Mouse (Mus musculus) cerebral cortex, adult 2 months (tissue): ENCODE measurements around the gene Tpbpa.

ENCODE experiments used
- WGBS: fragments of 180-500 bp; shearing (Covaris S2); methylation state at CpG from one replicate; pipeline ENCODE4 v1.1.7; 2018; 5-methylcytosine and 5-hydroxymethylcytosine counted together

Tpbpa gene

DNA sequence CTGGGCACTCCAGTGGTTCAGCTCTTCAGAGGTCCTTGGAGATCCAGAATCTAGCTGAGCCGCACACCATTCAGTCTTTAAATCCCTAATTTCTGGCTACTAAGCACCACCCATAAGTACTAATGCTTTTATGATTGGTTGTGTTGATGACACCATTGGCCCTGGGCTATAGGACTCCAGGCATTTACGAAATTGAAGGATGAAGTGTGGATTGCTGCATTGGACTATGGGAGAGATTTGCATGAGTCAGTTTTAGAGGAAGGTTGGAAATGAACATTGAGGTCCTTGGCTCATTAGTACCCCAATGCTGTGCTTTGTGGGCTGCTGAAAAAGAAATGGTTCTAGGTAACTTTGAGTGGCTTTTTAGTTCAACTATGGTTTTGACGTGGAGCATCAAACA is at the start of gene Tpbpa:
TSS of gene Tpbpa (minus strand) at position 101 of the 400 bp plus-strand sequence.
- 77% methylated on average over 3 of the region's 3 CpGs for WGBS

DNA sequence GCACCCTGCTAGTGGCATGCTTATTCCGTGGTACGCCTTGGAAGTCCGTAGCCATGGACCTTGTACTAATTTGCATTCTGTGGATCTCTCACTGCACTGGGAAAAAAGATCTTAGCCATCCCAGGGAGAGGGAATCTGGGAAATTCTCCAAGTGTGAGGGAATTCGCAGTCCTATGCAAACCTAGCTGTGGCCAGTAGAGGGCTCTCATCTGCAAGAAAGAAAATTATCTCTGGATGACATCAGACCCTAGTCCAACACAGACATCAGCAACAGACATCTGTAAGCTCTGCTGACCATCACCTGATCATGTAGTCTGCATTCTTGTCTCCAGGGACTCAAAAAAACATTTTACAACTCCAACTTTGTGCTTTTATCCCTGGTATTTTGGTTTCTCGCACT is 45.1 kb upstream of the Tpbpa start:
- whole genome bisulfite sequencing, result 84% methylated on average over 4 of the region's 5 CpGs

DNA sequence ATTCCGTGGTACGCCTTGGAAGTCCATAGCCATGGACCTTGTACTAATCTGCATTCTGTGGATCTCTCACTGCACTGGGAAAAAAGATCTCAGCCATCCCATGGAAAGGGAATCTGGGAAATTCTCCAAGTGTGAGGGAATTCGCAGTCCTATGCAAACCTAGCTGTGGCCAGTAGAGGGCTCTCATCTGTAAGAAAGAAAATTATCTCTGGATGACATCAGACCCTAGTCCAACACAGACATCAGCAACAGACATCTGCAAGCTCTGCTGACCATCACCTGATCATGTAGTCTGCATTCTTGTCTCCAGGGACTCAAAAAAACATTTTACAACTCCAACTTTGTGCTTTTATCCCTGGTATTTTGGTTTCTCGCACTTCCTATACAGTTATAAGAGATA is 30.5 kb upstream of the Tpbpa start:
- 77% methylated on average over 4 of the region's 4 CpGs for WGBS

DNA sequence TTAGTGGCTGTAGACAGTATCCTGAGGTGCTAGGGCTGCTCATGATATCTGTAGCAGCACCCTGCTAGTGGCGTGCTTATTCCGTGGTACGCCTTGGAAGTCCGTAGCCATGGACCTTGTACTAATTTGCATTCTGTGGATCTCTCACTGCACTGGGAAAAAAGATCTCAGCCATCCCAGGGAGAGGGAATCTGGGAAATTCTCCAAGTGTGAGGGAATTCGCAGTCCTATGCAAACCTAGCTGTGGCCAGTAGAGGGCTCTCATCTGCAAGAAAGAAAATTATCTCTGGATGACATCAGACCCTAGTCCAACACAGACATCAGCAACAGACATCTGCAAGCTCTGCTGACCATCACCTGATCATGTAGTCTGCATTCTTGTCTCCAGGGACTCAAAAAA is 22.2 kb upstream of the Tpbpa start:
- 30% methylated on average over 5 of the region's 5 CpGs for WGBS

DNA sequence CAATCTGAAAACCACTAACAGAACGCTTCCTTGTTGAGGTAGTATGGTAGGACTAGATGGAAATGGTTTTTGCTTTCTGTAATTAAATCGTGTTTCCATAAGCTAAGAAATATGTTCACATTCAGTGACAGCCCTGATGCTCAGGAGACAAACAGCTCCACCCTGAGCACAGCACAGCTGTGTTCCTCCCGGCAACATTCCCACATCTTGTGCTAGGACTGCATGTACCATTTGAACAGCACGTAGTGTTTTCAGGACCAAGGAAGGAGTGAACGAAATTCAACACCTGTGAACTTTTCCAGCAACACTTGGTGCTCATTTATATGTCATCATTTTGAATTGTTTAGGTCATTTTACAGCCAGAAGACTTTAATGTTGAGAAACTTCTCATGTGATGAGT is 19.9 kb upstream of the Tpbpa start:
- 71% methylated on average over 5 of the region's 5 CpGs for WGBS

DNA sequence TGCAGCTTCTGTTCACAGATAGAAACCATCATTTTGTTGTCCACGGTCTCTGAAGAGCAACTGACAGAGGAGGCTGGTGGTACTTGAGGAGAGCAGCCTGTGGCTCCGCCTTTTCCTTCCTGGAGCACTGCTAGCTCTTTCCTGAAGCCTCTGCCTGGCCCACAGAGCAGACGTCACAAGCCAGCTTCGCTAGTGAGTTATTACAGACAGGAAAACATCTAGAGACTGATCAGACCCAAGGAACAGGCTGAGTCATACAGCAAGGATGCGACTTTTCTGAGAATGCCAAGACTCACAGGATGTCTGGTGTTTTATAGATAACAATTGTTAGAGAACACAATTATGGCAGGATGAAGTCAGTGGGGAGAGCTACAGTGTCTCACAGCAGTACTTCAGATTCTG is 5.3 kb downstream of the Tpbpa start, which contains the start of the genes Gm49391 and Ctla2a:
TSS of gene Gm49391 (minus strand) at position 72 of the 402 bp plus-strand sequence.
TSS of gene Ctla2a (minus strand) at position 126 of the 402 bp plus-strand sequence.
- 56% methylated on average over 5 of the region's 5 CpGs for WGBS

DNA sequence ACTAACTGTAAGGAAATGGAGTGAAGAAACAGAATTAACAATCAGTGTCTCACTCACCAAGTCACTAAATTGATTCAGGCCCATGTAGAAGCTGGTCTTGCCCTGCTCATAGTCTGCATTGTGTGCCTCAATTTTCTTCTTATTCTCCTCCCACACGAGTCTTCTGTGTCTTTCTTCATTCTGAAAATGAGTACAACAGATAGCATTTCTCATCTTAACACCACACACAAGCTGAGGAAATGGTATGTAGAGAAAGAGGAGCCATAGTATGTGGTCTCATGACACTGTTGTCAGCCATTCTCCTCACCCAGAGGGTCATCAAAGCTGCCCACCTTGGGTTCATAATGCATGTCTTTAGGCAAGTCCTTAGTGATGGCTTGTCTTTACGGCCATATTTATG is 6.3 kb downstream of the Tpbpa start, which contains the start of gene Gm49393:
TSS of gene Gm49393 (minus strand) at position 101 of the 400 bp plus-strand sequence.
- WGBS, result 61% methylated on average over 2 of the region's 2 CpGs

DNA sequence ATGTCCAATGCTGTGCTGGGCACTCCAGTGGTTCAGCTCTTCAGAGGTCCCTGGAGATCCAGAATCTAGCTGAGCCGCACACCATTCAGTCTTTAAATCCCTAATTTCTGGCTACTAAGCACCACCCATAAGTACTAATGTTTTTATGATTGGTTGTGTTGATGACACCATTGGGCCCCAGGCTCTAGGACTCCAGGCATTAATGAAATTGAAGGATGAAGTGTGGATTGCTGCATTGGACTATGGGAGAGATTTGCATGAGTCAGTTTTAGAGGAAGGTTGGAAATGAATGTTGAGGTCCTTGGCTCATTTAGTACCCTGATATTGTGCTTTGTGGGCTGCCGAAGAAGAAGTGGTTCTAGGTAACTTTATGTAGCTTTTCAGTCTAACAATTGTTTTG is 37.0 kb downstream of the Tpbpa start, which contains the start of gene Tpbpb:
TSS of gene Tpbpb (minus strand) at position 101 of the 400 bp plus-strand sequence.
- WGBS, result 79% methylated on average over 2 of the region's 2 CpGs

DNA sequence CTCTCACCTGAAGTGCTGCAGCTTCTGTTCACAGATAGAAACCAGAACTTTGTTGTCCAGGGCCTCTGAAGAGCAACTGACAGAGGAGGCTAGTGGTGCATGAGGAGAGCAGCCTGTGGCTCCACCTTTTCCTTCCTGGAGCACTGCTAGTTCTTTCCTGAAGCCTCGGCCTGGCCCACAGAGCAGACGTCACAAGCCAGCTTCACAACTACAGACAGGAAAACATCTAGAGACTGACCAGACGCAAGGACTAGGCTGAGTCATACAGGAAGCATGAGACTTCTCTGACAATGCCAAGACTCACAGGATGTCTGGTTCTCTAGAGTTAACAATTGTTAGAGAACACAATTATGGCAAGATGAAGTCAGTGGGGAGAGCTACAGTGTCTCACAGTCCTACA is 44.5 kb downstream of the Tpbpa start, which contains the start of gene Ctla2b:
TSS of gene Ctla2b (minus strand) at position 120 of the 400 bp plus-strand sequence.
- 85% methylated on average over 3 of the region's 3 CpGs for WGBS

DNA sequence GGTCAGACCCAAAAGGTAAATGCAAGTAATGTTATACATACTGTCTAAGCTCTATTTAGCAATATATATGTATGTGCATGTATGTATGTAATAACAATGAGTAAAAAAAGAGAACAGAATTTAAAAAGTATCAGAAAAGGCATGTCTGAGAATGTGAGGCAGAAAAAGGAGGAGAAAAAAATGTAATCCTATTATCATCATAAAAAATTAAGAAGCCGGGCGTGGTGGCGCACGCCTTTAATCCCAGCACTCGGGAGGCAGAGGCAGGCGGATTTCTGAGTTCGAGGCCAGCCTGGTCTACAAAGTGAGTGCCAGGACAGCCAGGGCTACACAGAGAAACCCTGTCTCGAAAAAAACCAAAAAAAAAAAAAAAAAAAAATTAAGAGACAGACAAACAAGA is 45.0 kb downstream of the Tpbpa start, which contains the start of gene Gm49392:
TSS of gene Gm49392 (minus strand) at position 101 of the 400 bp plus-strand sequence.
- 80% methylated on average over 8 of the region's 8 CpGs for WGBS

DNA sequence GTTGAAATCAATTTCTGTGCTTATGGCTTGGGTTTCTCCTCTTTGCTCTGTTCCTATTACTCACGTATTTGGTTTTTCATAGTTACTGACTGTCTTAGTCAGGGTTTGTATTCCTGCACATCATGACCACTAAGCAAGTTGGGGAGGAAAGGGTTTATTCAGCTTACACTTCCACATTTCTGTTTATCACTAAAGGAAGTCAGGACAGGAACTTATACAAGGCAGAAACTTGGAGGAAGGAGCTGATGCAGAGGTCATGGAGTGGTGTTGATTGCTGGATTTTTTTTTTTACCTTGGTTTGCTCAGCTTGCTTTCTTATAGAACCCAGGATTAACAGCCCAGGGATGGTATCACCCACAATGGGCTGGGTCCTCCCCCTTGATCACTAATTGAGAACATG is 49.5 kb downstream of the Tpbpa start:
- 91% methylated on average over 1 of the region's 1 CpGs for WGBS
